Mouse (Mus musculus): ENCODE data around the gene Ggnbp2. TPM values are rescaled to one million over a fixed set of nuclear protein-coding genes. Genes with fewer than 3 reads are reported as not detected.
"Not testable (repeated sequence)": the region's sequence is repeated elsewhere in the genome, so short reads cannot be mapped to it uniquely, and the experiment has no call there.

Gene Ggnbp2
- total RNA-seq, 2 experiments from 2014 or later, result 48.3 to 48.8 TPM

GRCm38 (mm10) chr11:84880465-84880961 is 9.9 kb upstream of the Ggnbp2 start:
- peak; percentile 55 to 69 for DNase-seq
- intact Hi-C loops (cut with DNase I), result loop anchor here (2.0 kb wide), 1 partner anchor 14 kb away; no protein-coding TSS in a partner anchor

GRCm38 (mm10) chr11:84879772-84880464 is 9.3 kb upstream of the Ggnbp2 start, which contains the start of the genes Myo19 and Pigw:
Myo19 (plus strand) TSS chr11:84880148.
Pigw (minus strand) TSS chr11:84880285.
- intact Hi-C loops (cut with DNase I), result loop anchor here (2.0 kb wide), 1 partner anchor 13 kb away; no protein-coding TSS in a partner anchor
- peak; percentile 87 to 88 for DNase-seq

GRCm38 (mm10) chr11:84879007-84879771 is 8.6 kb upstream of the Ggnbp2 start:
- no peak for DNase-seq
- intact Hi-C loops (cut with DNase I), result no loop called here

GRCm38 (mm10) chr11:84876020-84876419 is 5.4 kb upstream of the Ggnbp2 start:
- intact Hi-C loops (cut with DNase I); DNase-seq: not testable (repeated sequence)

GRCm38 (mm10) chr11:84873042-84873833 is 2.6 kb upstream of the Ggnbp2 start:
- intact Hi-C loops (cut with DNase I), result no loop called here
- no peak for DNase-seq

- intact Hi-C loops (cut with DNase I), result loop anchor here (2.0 kb wide), 2 partner anchors 43 to 51 kb away; partner anchors contain the start of gene Dhrs11
Measured at GRCm38 (mm10) chr11:84871548-84872069, 992 bp upstream of the Ggnbp2 start.

GRCm38 (mm10) chr11:84871046-84871445 is 429 bp upstream of the Ggnbp2 start:
- no peak for DNase-seq
- intact Hi-C loops (cut with DNase I), result loop anchor here (2.0 kb wide), 2 partner anchors 42 to 50 kb away; partner anchors contain the start of gene Dhrs11

More at GRCm38 (mm10) chr11:84871548-84872069, 992 bp upstream of the Ggnbp2 start:
- no peak for DNase-seq

GRCm38 (mm10) chr11:84869537-84870232 is 932 bp downstream of the Ggnbp2 start:
- intact Hi-C loops (cut with DNase I), result loop anchor here (2.0 kb wide), 2 partner anchors 41 to 49 kb away; partner anchors contain the start of gene Dhrs11
- peak; percentile 84 to 87 for DNase-seq

- DNase-seq, result no peak
- intact Hi-C loops (cut with DNase I), result no loop called here
Measured at GRCm38 (mm10) chr11:84868786-84869259, 1.8 kb downstream of the Ggnbp2 start.

- intact Hi-C loops (cut with DNase I), result loop anchor here (2.0 kb wide), 1 partner anchor 13 kb away; the partner anchor contains the start of genes Myo19 and Pigw
- DNase-seq, result no peak
Measured at GRCm38 (mm10) chr11:84867586-84867985, 3.0 kb downstream of the Ggnbp2 start.

- intact Hi-C loops (cut with DNase I), result no loop called here
- no peak for DNase-seq
Measured at GRCm38 (mm10) chr11:84865268-84865667, 5.3 kb downstream of the Ggnbp2 start.

- intact Hi-C loops (cut with DNase I), result no loop called here
- no peak for DNase-seq
Measured at GRCm38 (mm10) chr11:84855285-84855684, 15.3 kb downstream of the Ggnbp2 start.

GRCm38 (mm10) chr11:84847475-84848090 is 23.0 kb downstream of the Ggnbp2 start:
- no peak for DNase-seq
- intact Hi-C loops (cut with DNase I), result no loop called here

- no peak for DNase-seq
- intact Hi-C loops (cut with DNase I), result no loop called here
Measured at GRCm38 (mm10) chr11:84846741-84847474, 23.7 kb downstream of the Ggnbp2 start.

GRCm38 (mm10) chr11:84839330-84839729 is 31.3 kb downstream of the Ggnbp2 start:
- intact Hi-C loops (cut with DNase I), result no loop called here
- DNase-seq, result no peak

- intact Hi-C loops (cut with DNase I), result loop anchor here (2.0 kb wide), 1 partner anchor 41 kb away; the partner anchor contains the start of gene Ggnbp2
Measured at GRCm38 (mm10) chr11:84829495-84829894, 41.1 kb downstream of the Ggnbp2 start.

GRCm38 (mm10) chr11:84828516-84829399 is 41.9 kb downstream of the Ggnbp2 start, which contains the start of gene Dhrs11:
Dhrs11 (minus strand) TSS chr11:84828994.
- intact Hi-C loops (cut with DNase I), result loop anchor here (2.0 kb wide), 1 partner anchor 42 kb away; the partner anchor contains the start of gene Ggnbp2
- peak; percentile 96 to 98 for DNase-seq

More at GRCm38 (mm10) chr11:84829495-84829894, 41.1 kb downstream of the Ggnbp2 start:
- DNase-seq, result not testable (repeated sequence)

Measured in heart, postnatal 36 days (tissue).